Mouse (Mus musculus) hindbrain, embryonic 14.5 days (tissue): ENCODE measurements around the gene Wdr35. TPM values are rescaled to one million over a fixed set of nuclear protein-coding genes. Genes with fewer than 3 reads are reported as not detected.

Experiments
- ATAC-seq: fragments of 200-750 bp; cut with Nextera tagmentation; 2 replicates; pipeline ENCODE4 v1.8.0; 2017; ENCODE audit warnings: moderate number of reproducible peaks, mild to moderate bottlenecking, moderate TSS enrichment, moderate library complexity; ENCODE audit not compliant: low FRiP score
- DNase-seq: peaks from one replicate; pipeline ENCODE4 v3.0.0-alpha.2; 2015; ENCODE audit warnings: low spot score
- H3K27ac ChIP-seq: fragments of 300-500 bp; sonication (generic); 2 replicates; pipeline ENCODE4 v1.5.1; 2014; ENCODE audit warnings: mild to moderate bottlenecking, moderate library complexity
- H3K27me3 ChIP-seq: fragments of 300-500 bp; sonication (generic); 2 replicates; pipeline ENCODE4 v1.6.1; 2014; ENCODE audit warnings: mild to moderate bottlenecking, low read length, mixed read lengths; ENCODE audit not compliant: control insufficient read depth, insufficient read depth
- H3K36me3 ChIP-seq: fragments of 300-500 bp; sonication (generic); replicated peaks from 2 replicates; pipeline ENCODE4 v1.6.1; 2014; ENCODE audit not compliant: control insufficient read depth, insufficient read depth
- H3K4me1 ChIP-seq: fragments of 300-500 bp; sonication (generic); replicated peaks from 2 replicates; pipeline ENCODE4 v1.6.1; 2014; ENCODE audit warnings: antibody characterized with exemption, low read length, mixed read lengths; ENCODE audit not compliant: control insufficient read depth, insufficient read depth
- H3K4me2 ChIP-seq: fragments of 300-500 bp; sonication (generic); replicated peaks from 2 replicates; pipeline ENCODE4 v1.6.1; 2014; ENCODE audit warnings: mild to moderate bottlenecking, moderate library complexity
- H3K4me3 ChIP-seq: fragments of 300-500 bp; sonication (generic); replicated peaks from 2 replicates; pipeline ENCODE4 v1.5.1; 2014; ENCODE audit warnings: mild to moderate bottlenecking, low read length
- H3K9ac ChIP-seq: fragments of 300-500 bp; sonication (generic); 2 replicates; pipeline ENCODE4 v1.6.1; 2014
- H3K9me3 ChIP-seq: fragments of 300-500 bp; sonication (generic); 2 replicates; pipeline ENCODE4 v1.6.1; 2016; ENCODE audit warnings: low read length; ENCODE audit not compliant: control insufficient read depth
- WGBS: fragments of 180-500 bp; shearing (Covaris S2); extraction: QIAGEN DNeasy Blood & Tissue Kit; methylation state at CpG from one replicate; pipeline ENCODE4 v1.1.7; 2014; 5-methylcytosine and 5-hydroxymethylcytosine counted together
- polyA plus RNA-seq: library from polyadenylated mRNA; unstranded; fragments of >200 nt; fragmentation: Nextera tagmentation; extraction: Ambion mirVana; gene quantifications from 2 replicates; pipeline ENCODE4 v1.2.1, GENCODE M21; 2014

Gene Wdr35
- polyA plus RNA-seq, 1 experiment from 2014 or later = 22.4 TPM

DNA sequence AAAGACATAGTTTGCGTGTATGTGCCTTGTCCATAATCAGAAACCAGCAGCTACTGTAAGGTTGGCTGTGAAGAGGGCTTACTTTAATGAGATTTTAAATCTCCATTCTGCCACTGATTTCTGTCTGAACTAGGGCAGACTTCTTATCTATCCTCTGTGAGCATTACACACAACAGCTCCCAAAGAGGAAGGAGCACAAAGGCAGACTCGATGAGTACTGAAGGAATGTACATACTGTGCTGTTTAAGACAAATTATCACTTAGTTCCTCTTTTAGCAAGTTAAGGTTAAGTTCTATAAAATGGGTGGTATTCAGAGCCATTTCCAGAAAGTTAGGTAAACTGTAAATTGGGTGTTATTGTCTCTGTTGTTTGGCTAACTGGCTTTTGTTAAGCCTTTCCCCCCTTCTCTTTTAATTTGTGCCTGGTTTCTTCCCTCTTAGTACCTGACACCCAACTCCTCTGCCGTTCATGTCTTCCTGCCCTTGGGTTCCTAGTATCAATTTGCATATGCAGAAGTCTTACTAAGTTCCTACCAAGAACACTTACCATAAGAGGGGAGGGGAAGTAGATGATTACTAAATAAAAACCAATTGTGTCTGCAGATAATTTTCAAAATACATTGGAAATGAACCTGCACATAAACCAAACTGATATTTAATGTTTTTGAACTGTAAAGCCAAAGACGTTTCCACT lies 31.8 kb upstream of the Wdr35 start:
- 78% methylated on average over 4 of the region's 4 CpGs for WGBS
- no peak for ATAC-seq
- H3K4me1 ChIP-seq = no peaks in the 10 kb centered on the region

DNA sequence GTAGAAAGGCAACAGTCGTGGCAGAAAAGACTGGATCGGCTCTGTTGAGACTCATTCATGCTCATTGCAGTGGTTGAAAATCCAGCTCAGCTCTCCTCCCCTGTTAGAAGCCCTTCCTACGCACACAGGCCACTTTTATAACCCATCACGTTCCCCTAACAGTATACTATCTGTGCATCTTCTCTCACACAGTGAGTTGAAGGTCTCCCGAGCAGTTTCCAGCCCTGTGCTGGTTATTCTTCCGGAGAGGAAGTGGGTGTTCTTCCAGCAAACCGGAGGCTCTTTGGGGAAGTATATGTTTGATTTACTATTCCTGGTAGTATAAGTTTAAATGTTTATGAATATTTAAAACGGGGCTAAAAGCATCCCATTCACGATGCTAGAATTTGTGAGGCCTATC lies 26.5 kb upstream of the Wdr35 start:
- Histone ChIP-seq H3K36me3 (no peaks in the 10 kb centered on the region), H3K4me1 (peaks cover 5% of the 10 kb centered on the region; the same call in 1 of the 2 replicates), H3K9me3 (no peaks in the 10 kb centered on the region), H3K27ac (no peak overlapping the region), H3K4me3 (no peak overlapping the region), H3K4me2 (peak overlapping the region; percentile 79; the same call in 1 of the 2 replicates), H3K9ac (no peak overlapping the region), H3K27me3 (no peaks in the 10 kb centered on the region)
- DNase-seq (no peak), ATAC-seq (no peak)
- WGBS = 69% methylated on average over 9 of the region's 9 CpGs

More for the DNA sequence above, 31.8 kb upstream of the Wdr35 start:
- Histone ChIP-seq H3K27ac (no peak overlapping the region), H3K27me3 (no peaks in the 10 kb centered on the region), H3K9ac (no peak overlapping the region), H3K4me2 (no peak overlapping the region), H3K36me3 (peaks cover 28% of the 10 kb centered on the region), H3K9me3 (no peaks in the 10 kb centered on the region), H3K4me3 (no peak overlapping the region)
- no peak for DNase-seq

DNA sequence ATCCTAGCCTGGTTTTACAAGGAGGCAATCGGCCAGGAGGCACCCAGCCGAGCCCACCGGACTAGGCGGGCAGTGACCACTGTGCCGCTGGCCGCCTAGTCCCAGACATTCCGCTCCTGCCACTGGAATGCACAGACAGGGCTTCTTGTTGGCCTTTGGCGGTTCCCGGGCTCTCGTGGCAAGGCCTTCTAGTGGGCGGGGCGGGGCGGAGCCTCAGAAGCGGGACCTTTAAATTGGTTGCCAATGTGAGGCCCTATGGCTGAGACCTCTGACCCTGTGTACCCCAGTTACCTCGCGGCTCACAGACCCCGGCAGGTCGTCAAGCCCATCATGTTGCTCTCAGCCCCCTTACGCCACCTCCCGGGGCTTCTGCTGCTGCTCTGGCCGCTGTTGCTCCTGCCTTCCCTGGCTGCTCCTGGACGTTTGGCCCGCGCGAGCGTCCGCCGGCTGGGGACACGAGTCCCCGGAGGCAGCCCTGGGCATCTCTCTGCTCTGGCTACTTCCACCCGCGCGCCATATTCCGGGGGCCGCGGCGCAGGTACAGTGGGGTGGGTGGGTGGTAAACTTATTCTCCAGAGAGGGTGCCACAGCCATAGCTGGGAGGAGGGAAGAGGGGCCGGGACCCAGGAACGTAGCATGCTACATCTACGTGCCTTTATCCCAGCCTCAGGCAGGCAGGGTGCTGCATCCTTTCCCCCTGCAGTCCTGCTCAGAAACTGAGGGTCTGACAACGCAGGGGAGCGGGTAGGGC lies 25.8 kb upstream of the Wdr35 start, which contains the start of gene Matn3:
Gene Matn3, plus strand, starts transcription at position 216 of the 751 bp plus-strand sequence.
- H3K27me3 ChIP-seq = no peaks in the 10 kb centered on the region
- H3K9ac ChIP-seq = peak within 1 kb of the TSS; percentile 51
- peak within 1 kb of the TSS; percentile 79 for H3K4me2 ChIP-seq
- peak; percentile 40 for DNase-seq
- no peaks in the 10 kb centered on the region for H3K36me3 ChIP-seq
- H3K4me3 ChIP-seq = peak within 1 kb of the TSS; percentile 34
- no peak within 1 kb of the TSS for H3K27ac ChIP-seq
- peaks cover 5% of the 10 kb centered on the region; the same call in 1 of the 2 replicates for H3K4me1 ChIP-seq
- 1% methylated on average over 42 of the region's 42 CpGs for WGBS
- peak; percentile 37; the same call in 1 of the 2 replicates for ATAC-seq
- no peaks in the 10 kb centered on the region for H3K9me3 ChIP-seq

DNA sequence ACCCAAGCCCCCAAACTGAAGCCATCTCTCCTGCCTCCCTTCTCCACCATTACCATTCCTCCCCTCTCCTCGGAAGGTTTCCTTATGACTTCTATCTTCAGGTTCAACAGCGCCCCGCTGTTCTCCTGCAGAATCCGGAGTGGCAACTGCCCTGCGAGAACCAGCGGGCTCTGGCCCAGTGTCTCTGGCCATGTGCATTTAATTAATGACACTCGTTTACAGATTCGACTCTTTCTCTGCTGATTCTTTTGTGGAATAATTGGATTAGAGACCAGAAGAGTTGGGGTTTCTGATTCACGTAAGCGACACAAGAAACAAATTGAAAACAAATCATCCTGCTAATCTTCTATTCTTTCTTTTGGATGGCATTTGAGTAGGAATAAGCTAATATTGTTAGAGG lies 20.6 kb upstream of the Wdr35 start:
- H3K4me3 ChIP-seq = no peak overlapping the region
- no peak overlapping the region for H3K27ac ChIP-seq
- DNase-seq (no peak), ATAC-seq (no peak)
- H3K27me3 ChIP-seq = no peaks in the 10 kb centered on the region
- 83% methylated on average over 10 of the region's 10 CpGs for WGBS
- no peaks in the 10 kb centered on the region for H3K9me3 ChIP-seq
- 0 out of 2 replicates have a peak, but pooled peaks cover 1% of the 10 kb centered on the region for H3K4me1 ChIP-seq
- H3K4me2 ChIP-seq = no peak overlapping the region
- H3K36me3 ChIP-seq = no peaks in the 10 kb centered on the region
- H3K9ac ChIP-seq = no peak overlapping the region

DNA sequence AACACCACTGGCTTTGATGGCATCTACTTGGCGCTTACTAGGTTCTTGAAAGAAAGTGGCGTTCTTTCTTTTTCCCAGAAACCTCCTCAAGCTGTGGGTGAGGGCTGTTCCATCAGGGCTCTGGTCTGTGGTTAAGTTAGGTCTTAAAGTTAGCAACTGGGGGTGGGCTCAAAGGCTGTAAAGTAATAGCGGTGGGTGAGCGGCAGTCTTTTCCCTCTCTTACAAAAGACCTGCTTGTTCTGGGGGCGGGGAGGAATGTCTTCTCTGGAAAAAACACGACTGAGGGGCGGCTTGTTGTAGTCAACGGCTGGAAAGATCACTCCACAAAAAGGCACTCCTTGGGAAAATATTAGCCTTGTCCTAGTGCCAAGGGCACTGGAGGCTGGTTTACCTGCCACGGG lies 19.5 kb upstream of the Wdr35 start:
- H3K4me2 ChIP-seq = no peak overlapping the region
- H3K4me1 ChIP-seq = no peaks in the 10 kb centered on the region
- WGBS = 39% methylated on average over 9 of the region's 9 CpGs
- H3K27ac ChIP-seq = no peak overlapping the region
- ATAC-seq (no peak), DNase-seq (no peak)
- no peak overlapping the region for H3K9ac ChIP-seq
- no peaks in the 10 kb centered on the region for H3K9me3 ChIP-seq
- H3K27me3 ChIP-seq = no peaks in the 10 kb centered on the region
- H3K36me3 ChIP-seq = no peaks in the 10 kb centered on the region
- no peak overlapping the region for H3K4me3 ChIP-seq

DNA sequence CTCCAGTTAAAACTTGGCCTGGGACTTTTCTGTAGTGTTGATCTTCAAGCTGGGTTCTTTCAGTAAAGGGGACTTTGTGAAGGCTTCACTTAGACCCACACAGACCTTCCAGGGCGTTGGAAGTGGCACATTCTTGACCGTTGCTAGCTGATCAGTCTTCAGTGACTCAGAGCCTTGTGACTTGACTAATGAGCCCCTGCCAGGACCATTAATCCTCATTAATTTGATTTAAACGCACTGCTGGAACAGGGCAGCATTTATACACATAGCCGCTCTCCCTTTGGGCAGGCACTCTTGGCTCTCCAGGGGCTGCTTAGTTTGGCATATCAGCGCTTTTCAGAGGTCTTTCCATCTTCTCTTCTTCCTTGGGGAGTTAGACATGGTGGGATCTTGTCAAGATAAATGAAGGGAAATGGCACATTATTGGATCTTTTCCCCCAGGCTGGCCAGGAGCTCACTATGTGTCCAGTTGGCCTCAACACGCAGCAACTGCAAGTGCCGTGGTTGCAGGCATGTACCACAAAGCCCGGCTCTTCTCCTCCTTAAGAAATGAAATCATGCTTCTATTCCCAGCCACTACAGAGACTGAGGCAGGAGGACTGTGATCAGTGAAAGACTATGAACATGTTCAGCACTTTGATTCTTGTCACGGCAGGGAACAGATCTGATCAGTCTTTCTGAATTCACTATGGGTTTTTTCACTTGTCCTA lies 11.9 kb upstream of the Wdr35 start:
- no peaks in the 10 kb centered on the region for H3K27me3 ChIP-seq
- no peaks in the 10 kb centered on the region for H3K9me3 ChIP-seq
- no peak overlapping the region for H3K9ac ChIP-seq
- H3K27ac ChIP-seq = no peak overlapping the region
- no peaks in the 10 kb centered on the region for H3K36me3 ChIP-seq
- H3K4me2 ChIP-seq = no peak overlapping the region
- H3K4me3 ChIP-seq = no peak overlapping the region
- peak; percentile 27; the same call in 1 of the 2 replicates for ATAC-seq
- H3K4me1 ChIP-seq = 0 out of 2 replicates have a peak, but pooled peaks cover 3% of the 10 kb centered on the region
- DNase-seq = no peak
- 40% methylated on average over 9 of the region's 9 CpGs for WGBS

DNA sequence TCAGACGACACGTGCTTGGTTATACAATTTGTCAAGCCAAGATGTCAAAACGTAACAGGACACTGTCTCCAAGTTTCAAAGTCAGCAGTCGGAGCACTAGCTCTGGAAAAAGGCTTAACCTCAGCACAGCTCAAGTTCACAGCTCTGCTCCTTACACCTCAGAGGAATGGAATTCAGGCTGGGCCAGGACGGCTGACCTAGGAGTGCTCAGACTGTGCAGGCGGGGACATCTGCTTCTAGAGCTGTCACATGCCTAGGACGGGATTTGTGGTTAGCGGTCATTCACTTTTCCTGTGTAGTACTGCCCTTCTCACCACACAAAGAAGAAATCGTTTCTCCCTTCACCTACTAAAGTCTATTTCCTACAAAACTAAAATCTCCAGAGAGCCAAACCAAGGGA lies 3.9 kb upstream of the Wdr35 start:
- Histone ChIP-seq H3K4me2 (no peak overlapping the region), H3K4me3 (no peak overlapping the region), H3K9ac (no peak overlapping the region), H3K27me3 (no peaks in the 10 kb centered on the region), H3K9me3 (no peaks in the 10 kb centered on the region), H3K36me3 (no peaks in the 10 kb centered on the region), H3K27ac (no peak overlapping the region), H3K4me1 (peaks cover 11% of the 10 kb centered on the region)
- ATAC-seq (no peak), DNase-seq (no peak)
- 50% methylated on average over 9 of the region's 9 CpGs for WGBS

DNA sequence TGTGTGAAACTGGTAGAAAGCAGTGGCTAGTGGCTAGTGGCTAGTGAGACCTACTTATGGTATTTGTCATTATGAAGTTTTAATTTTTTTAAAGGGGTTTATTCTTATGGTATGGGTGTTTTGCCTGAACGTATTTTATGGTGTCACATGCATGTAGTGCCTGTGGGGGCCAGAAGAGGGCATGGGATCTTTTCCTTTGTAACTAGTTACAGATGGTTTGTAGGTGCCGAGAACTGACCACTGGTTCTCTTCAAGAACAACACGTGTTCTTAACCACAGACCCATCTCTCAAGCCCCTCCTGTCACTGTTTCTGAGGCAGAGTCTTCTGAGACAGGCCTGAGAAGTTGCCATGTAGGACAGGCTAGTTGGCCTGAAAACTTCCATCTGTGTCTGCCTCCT lies 1.4 kb downstream of the Wdr35 start:
- no peak overlapping the region for H3K27ac ChIP-seq
- 98% methylated on average over 3 of the region's 3 CpGs for WGBS
- H3K27me3 ChIP-seq = no peaks in the 10 kb centered on the region
- peak overlapping the region; percentile 83 for H3K4me2 ChIP-seq
- peaks cover 16% of the 10 kb centered on the region for H3K36me3 ChIP-seq
- peaks cover 15% of the 10 kb centered on the region for H3K4me1 ChIP-seq
- H3K4me3 ChIP-seq = peak overlapping the region; percentile 79; the same call in 1 of the 2 replicates
- no peak for ATAC-seq
- H3K9ac ChIP-seq = no peak overlapping the region
- H3K9me3 ChIP-seq = no peaks in the 10 kb centered on the region
- no peak for DNase-seq

DNA sequence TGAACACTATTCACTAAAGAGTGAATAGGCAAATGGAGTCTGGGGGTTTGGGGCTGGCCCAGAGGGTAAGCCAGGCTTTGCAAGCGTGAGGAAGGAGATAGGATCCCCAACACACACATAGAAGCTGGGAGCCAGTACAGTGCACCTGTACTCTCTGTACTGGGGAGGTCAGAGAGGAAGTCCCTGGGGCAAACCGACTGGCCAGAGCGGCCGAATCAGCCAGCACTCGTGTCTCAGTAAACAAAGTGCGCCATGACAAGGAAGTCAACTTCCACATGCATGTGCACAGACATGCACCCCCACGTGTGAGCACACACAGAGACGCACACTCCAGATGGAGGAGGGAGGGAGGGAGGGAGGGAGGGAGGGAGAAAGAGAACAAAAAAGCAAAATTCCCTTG lies 19.5 kb downstream of the Wdr35 start:
- no peaks in the 10 kb centered on the region for H3K27me3 ChIP-seq
- no peak overlapping the region for H3K9ac ChIP-seq
- 80% methylated on average over 8 of the region's 8 CpGs for WGBS
- no peak overlapping the region for H3K4me2 ChIP-seq
- ATAC-seq (no peak), DNase-seq (no peak)
- peaks cover 30% of the 10 kb centered on the region for H3K36me3 ChIP-seq
- no peaks in the 10 kb centered on the region for H3K9me3 ChIP-seq
- no peaks in the 10 kb centered on the region for H3K4me1 ChIP-seq
- no peak overlapping the region for H3K27ac ChIP-seq
- H3K4me3 ChIP-seq = no peak overlapping the region
